Mouse (Mus musculus): Measurements from ENCODE around the gene Npepps. TPM values are rescaled to one million over a fixed set of nuclear protein-coding genes. Genes with fewer than 3 reads are reported as not detected.

Npepps gene
- polyA plus RNA-seq, 1 experiment: 102 TPM

GRCm38 (mm10) chr11:97176851-97177250 is 103.6 kb downstream of the Npepps start:
- no peak overlapping the region for H3K27ac ChIP-seq (ENCODE audit: insufficient read depth, low read depth, low read length)
- no peak overlapping the region for H3K4me3 ChIP-seq (ENCODE audit: insufficient read depth, low read length)
- peaks cover 4% of the 10 kb centered on the region; the same call in 1 of the 2 replicates for H3K4me1 ChIP-seq (ENCODE audit: control insufficient read depth, insufficient read depth, low read length)
- TF ChIP-seq POLR2A (IDR thresholded peaks at IDR 0.05; ENCODE audit: borderline replicate concordance, low read depth, low read length) (no peak), CTCF (IDR thresholded peaks at IDR 0.05; ENCODE audit: low read depth, low read length) (no peak)

GRCm38 (mm10) chr11:97175499-97175898 is 104.9 kb downstream of the Npepps start:
- Histone ChIP-seq H3K27ac (ENCODE audit: insufficient read depth, low read depth, low read length) (no peak overlapping the region), H3K4me3 (ENCODE audit: insufficient read depth, low read length) (no peak overlapping the region), H3K4me1 (ENCODE audit: control insufficient read depth, insufficient read depth, low read length) (peaks cover 3% of the 10 kb centered on the region; the same call in 1 of the 2 replicates)
- TF ChIP-seq POLR2A (IDR thresholded peaks at IDR 0.05; ENCODE audit: borderline replicate concordance, low read depth, low read length) (no peak), CTCF (IDR thresholded peaks at IDR 0.05; ENCODE audit: low read depth, low read length) (no peak)

- Histone ChIP-seq H3K4me3 (ENCODE audit: insufficient read depth, low read length) (no peak overlapping the region), H3K27ac (ENCODE audit: insufficient read depth, low read depth, low read length) (no peak overlapping the region), H3K4me1 (ENCODE audit: control insufficient read depth, insufficient read depth, low read length) (no peaks in the 10 kb centered on the region)
- TF ChIP-seq POLR2A (IDR thresholded peaks at IDR 0.05; ENCODE audit: borderline replicate concordance, low read depth, low read length) (no peak), CTCF (IDR thresholded peaks at IDR 0.05; ENCODE audit: low read depth, low read length) (no peak)
These were observed 120.1 kb downstream of the Npepps start for GRCm38 (mm10) chr11:97160341-97160740.

- TF ChIP-seq POLR2A (IDR thresholded peaks at IDR 0.05; ENCODE audit: borderline replicate concordance, low read depth, low read length) (no peak), CTCF (IDR thresholded peaks at IDR 0.05; ENCODE audit: low read depth, low read length) (no peak)
- no peak overlapping the region for H3K4me3 ChIP-seq (ENCODE audit: insufficient read depth, low read length)
- peaks cover 6% of the 10 kb centered on the region; the same call in 1 of the 2 replicates for H3K4me1 ChIP-seq (ENCODE audit: control insufficient read depth, insufficient read depth, low read length)
- H3K27ac ChIP-seq (ENCODE audit: insufficient read depth, low read depth, low read length): no peak overlapping the region
These were observed 123.4 kb downstream of the Npepps start for GRCm38 (mm10) chr11:97156999-97157398.

Other genes starting within 250 kb of the Npepps start
- not detected in 2 replicates for gene Lrrc46, start 239.2 kb downstream of the Npepps start, polyA plus RNA-seq (2012; ENCODE audit: insufficient read depth, insufficient read length, missing spikeins)
- 32.2 and 34.0 TPM in 2 replicates for gene Mrpl10, start 239.1 kb downstream of the Npepps start, polyA plus RNA-seq (2012; ENCODE audit: insufficient read depth, insufficient read length, missing spikeins)
- gene Osbpl7, start 230.0 kb downstream of the Npepps start, polyA plus RNA-seq (2012; ENCODE audit: insufficient read depth, insufficient read length, missing spikeins): 8.5 and 9.2 TPM in 2 replicates
- gene Tbx21, start 165.3 kb downstream of the Npepps start, polyA plus RNA-seq (2012; ENCODE audit: insufficient read depth, insufficient read length, missing spikeins): not detected in 2 replicates
- 36.7 and 39.2 TPM in 2 replicates for gene Tbkbp1, start 129.1 kb downstream of the Npepps start, polyA plus RNA-seq (2012; ENCODE audit: insufficient read depth, insufficient read length, missing spikeins)
- gene Kpnb1, start 92.8 kb downstream of the Npepps start, polyA plus RNA-seq (2012; ENCODE audit: insufficient read depth, insufficient read length, missing spikeins): 84.9 and 87.9 TPM in 2 replicates
- gene Mrpl45, start 35.1 kb upstream of the Npepps start, polyA plus RNA-seq (2012; ENCODE audit: insufficient read depth, insufficient read length, missing spikeins): 33.0 and 37.6 TPM in 2 replicates
- gene Gpr179, start 71.4 kb upstream of the Npepps start, polyA plus RNA-seq (2012; ENCODE audit: insufficient read depth, insufficient read length, missing spikeins): 0.12 TPM in 1 of 2 replicates, not detected in the other
- 9.2 and 10.3 TPM in 2 replicates for gene Socs7, start 81.9 kb upstream of the Npepps start, polyA plus RNA-seq (2012; ENCODE audit: insufficient read depth, insufficient read length, missing spikeins)
- gene Arhgap23, start 134.9 kb upstream of the Npepps start, polyA plus RNA-seq (2012; ENCODE audit: insufficient read depth, insufficient read length, missing spikeins): 7.5 and 9.2 TPM in 2 replicates
- gene 4933428G20Rik, start 219.7 kb upstream of the Npepps start, polyA plus RNA-seq (2012; ENCODE audit: insufficient read depth, insufficient read length, missing spikeins): not detected in 2 replicates

All from bone marrow macrophage, adult 2 months (primary cell).